Mouse (Mus musculus): ENCODE results near the gene Gm8653.
"Not testable (repeated sequence)": the region's sequence is repeated elsewhere in the genome, so short reads cannot be mapped to it uniquely, and the experiment has no call there.

Gene Gm8653

DNA sequence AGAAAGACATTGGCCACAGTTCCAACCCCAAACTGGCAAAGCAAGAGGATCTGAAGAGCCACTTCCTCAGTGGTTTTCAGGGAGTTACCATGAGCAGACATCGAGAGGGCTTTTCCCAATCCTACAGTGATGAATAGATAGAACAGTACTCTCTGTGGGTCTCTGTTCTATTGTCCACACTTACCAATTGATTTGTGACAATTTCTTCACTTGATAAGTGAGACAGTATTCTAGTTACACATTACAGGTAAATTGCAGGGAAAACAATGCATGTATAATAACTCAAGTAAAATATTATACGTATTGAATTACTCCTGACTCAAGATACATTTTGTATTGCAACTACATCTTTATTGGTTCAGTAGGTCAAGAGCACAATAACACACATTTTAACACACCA, at the start of gene Gm8653:
Gene Gm8653 (minus strand): TSS at position 101 of the 400 bp plus-strand sequence.
- not testable (repeated sequence) for DNase-seq (ENCODE audit: low spot score)

DNA sequence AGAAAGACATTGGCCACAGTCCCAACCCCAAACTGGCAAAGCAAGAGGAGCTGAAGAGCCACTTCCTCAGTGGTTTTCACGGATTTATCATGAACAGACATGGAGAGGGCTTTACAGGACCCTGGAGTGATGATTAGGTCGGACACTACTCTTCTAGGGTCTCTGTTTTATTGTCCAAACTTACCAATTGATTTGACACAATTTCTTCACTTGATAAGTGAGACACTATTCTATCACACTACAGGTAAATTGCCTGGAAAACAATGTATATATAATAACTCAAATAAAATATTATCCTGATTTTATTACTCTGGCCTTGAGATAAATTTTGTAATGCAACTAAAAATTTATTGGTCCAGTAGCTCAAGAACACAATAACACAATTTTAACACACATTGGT, 28.3 kb upstream of the Gm8653 start, which contains the start of gene Gm8453:
Gene Gm8453 (minus strand): TSS at position 101 of the 400 bp plus-strand sequence.
- DNase-seq (ENCODE audit: low spot score) = not testable (repeated sequence)

DNA sequence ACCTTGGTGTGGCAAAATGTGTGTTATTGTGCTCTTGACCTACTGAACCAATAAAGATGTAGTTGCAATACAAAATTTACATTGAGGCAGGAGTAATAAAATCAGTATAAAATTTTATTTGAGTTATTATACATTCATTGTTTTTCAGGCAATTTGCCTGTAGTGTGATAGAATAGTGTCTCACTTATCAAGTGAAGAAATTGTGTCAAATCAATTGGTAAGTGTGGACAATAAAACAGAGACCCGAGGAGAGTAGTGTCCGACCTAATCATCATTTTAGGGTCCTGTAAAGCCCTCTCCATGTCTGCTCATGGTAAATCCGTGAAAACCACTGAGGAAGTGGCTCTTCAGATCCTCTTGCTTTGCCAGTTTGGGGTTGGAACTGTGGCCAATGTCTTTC, 12.0 kb downstream of the Gm8653 start, which contains the start of gene Vmn1r143:
Gene Vmn1r143 (plus strand): TSS at position 301 of the 400 bp plus-strand sequence.
- not testable (repeated sequence) for DNase-seq (ENCODE audit: low spot score)

DNA sequence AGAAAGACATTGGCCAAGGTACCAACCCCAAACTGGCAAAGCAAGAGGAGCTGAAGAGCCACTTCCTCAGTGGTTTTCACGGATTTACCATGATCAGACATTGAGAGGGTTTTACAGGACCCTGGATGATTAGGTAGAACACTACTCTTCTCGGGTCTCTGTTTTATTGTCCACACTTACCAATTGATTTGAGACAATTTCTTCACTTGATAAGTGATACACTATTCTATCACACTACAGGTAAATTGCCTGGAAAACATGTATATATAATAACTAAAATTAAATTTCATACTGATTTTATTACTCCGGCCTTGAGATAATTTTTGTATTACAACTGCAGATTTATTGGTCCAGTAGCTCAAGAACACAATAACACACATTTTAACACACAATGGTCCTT, 37.1 kb downstream of the Gm8653 start, which contains the start of gene Vmn1r142:
Gene Vmn1r142 (minus strand): TSS at position 101 of the 400 bp plus-strand sequence.
- DNase-seq (ENCODE audit: low spot score) = not testable (repeated sequence)
